Mouse (Mus musculus) frontal cortex, postnatal 25 days (tissue): ENCODE measurements around the gene Pebp1.

Experiments
- DNase-seq, 2 experiments: peaks; one replicate each; pipeline ENCODE4 v3.0.0; 2022; ENCODE audit warnings: low spot score in 2 of 2

The Pebp1 gene

GRCm38 (mm10) chr5:117285266-117285665, 2.2 kb downstream of the Pebp1 start:
- DNase-seq = no peak

GRCm38 (mm10) chr5:117284682-117285081, 2.7 kb downstream of the Pebp1 start:
- no peak for DNase-seq

- DNase-seq = no peak
Observed at GRCm38 (mm10) chr5:117284029-117284428, 3.4 kb downstream of the Pebp1 start.

- no peak for DNase-seq
Observed at GRCm38 (mm10) chr5:117282360-117282759, 5.1 kb downstream of the Pebp1 start.

- no peak for DNase-seq
Observed at GRCm38 (mm10) chr5:117281536-117281935, 5.9 kb downstream of the Pebp1 start.

GRCm38 (mm10) chr5:117279669-117280050, 7.8 kb downstream of the Pebp1 start:
- no peak for DNase-seq

GRCm38 (mm10) chr5:117278809-117279668, 8.4 kb downstream of the Pebp1 start:
- DNase-seq = no peak

GRCm38 (mm10) chr5:117277784-117278183, 9.6 kb downstream of the Pebp1 start:
- DNase-seq = no peak

GRCm38 (mm10) chr5:117274817-117275216, 12.6 kb downstream of the Pebp1 start:
- no peak for DNase-seq

GRCm38 (mm10) chr5:117271945-117272344, 15.5 kb downstream of the Pebp1 start:
- DNase-seq = peak; percentile 46 to 55

GRCm38 (mm10) chr5:117269395-117269794, 18.0 kb downstream of the Pebp1 start:
- DNase-seq = no peak

- no peak for DNase-seq
Observed at GRCm38 (mm10) chr5:117268749-117269148, 18.7 kb downstream of the Pebp1 start.

- DNase-seq = no peak
Observed at GRCm38 (mm10) chr5:117267913-117268312, 19.5 kb downstream of the Pebp1 start.

- DNase-seq = no peak
Observed at GRCm38 (mm10) chr5:117264701-117265100, 22.7 kb downstream of the Pebp1 start.

- no peak for DNase-seq
Observed at GRCm38 (mm10) chr5:117263566-117263965, 23.9 kb downstream of the Pebp1 start.

GRCm38 (mm10) chr5:117258276-117258675, 29.1 kb downstream of the Pebp1 start:
- no peak for DNase-seq

- no peak for DNase-seq
Observed at GRCm38 (mm10) chr5:117251763-117252162, 35.7 kb downstream of the Pebp1 start.

- DNase-seq = no peak
Observed at GRCm38 (mm10) chr5:117250796-117251195, 36.6 kb downstream of the Pebp1 start.

- DNase-seq = no peak
Observed at GRCm38 (mm10) chr5:117248351-117248750, 39.1 kb downstream of the Pebp1 start.

GRCm38 (mm10) chr5:117245170-117245569, 42.3 kb downstream of the Pebp1 start:
- no peak for DNase-seq

- DNase-seq = no peak
Observed at GRCm38 (mm10) chr5:117242671-117243478, 44.5 kb downstream of the Pebp1 start.

GRCm38 (mm10) chr5:117241935-117242531, 45.4 kb downstream of the Pebp1 start:
- peak; percentile 13 to 42 for DNase-seq
